Mouse (Mus musculus): ENCODE results near the gene Pbrm1.

DNA sequence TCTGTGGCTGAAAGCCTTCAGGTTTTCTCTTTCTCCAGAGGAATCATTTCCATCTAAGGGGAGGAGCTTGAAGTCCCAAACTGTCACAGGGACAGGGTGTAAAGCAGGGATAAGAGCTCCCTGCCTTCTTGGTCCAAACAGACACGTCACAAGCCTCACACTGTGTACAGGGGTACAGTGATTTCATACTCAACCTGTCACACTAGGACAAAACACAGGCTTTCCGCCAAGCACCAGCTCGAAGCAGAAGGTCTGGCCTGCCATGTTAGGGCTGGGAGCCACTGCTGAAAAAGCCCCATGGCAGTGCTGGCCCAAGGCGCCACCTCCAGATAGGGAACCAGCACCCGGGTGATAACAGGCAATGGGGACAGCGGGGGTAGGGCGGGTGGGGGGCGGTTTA, 145.1 kb downstream of the Pbrm1 start:
- TF ChIP-seq CTCF (IDR thresholded peaks at IDR 0.05; ENCODE audit: control insufficient read depth, insufficient read depth, insufficient read length) (no peak), MYOD1 (IDR thresholded peaks at IDR 0.05; ENCODE audit: control insufficient read depth, insufficient read length, low read depth) (no peak), MAX (IDR thresholded peaks at IDR 0.05) (no peak), MYOG (IDR thresholded peaks at IDR 0.05; ENCODE audit: control insufficient read depth, extremely low read depth, insufficient read length) (no peak), USF1 (IDR thresholded peaks at IDR 0.05; ENCODE audit: low read depth) (no peak), CEBPB (IDR thresholded peaks at IDR 0.05; ENCODE audit: low read depth) (no peak)
